Mouse (Mus musculus): ENCODE measurements around the gene Olfr743. TPM values are rescaled to one million over a fixed set of nuclear protein-coding genes. Genes with fewer than 3 reads are reported as not detected.
"Not testable (repeated sequence)": the region's sequence is repeated elsewhere in the genome, so short reads cannot be mapped to it uniquely, and the experiment has no call there.

Gene Olfr743
- not detected in 2 replicates for polyA plus RNA-seq (2015; fragmentation: Nextera tagmentation; extraction: Ambion mirVana)

DNA sequence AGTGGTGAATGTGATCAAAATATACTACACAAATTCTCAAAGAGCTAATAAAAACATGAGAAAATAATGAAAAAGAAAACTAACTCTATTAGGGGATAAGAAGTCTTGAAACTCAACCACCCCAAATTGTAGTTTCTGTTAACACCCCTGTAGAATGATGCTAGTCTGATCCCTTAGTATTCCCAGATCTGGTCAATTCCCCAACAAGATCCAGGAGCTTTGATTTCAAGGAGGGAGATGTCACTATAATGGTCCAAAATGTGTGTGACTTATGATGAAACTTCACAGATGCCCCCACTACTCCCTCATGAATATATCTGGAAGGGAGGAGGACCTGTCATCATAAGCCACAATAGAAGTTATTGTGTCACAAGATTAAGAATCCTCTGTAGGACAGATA, at the start of gene Olfr743:
Gene Olfr743 (plus strand): TSS at position 301 of the 400 bp plus-strand sequence.
- Histone ChIP-seq H3K4me1 (replicated peaks) (no peaks in the 10 kb centered on the region), H3K9me3 (replicated peaks) (no peaks in the 10 kb centered on the region), H3K27ac (no peak within 1 kb of the TSS), H3K27me3 (no peaks in the 10 kb centered on the region), H3K36me3 (no peaks in the 10 kb centered on the region), H3K4me2 (no peak within 1 kb of the TSS), H3K9ac (no peak within 1 kb of the TSS), H3K4me3 (replicated peaks) (no peak within 1 kb of the TSS)
- ATAC-seq (ENCODE audit: low read depth) (no peak), DNase-seq (no peak)

DNA sequence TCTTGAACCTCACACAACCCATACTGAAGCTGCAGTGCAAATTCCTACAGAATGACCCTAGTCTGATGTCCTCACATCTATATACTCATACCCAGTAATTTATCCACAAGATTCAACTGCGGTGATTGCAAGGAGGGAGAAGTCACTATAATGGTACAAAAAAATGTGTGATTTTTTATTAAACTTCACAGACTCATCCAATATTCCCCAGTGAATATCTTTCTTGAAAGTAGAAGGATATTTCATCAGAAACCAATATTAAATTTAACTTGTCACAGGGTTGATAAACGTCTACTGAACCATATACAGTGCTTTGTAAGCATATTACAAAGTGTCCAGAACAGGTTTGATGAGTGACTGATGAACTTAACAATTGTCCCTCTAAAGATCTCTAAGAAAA, 49.2 kb upstream of the Olfr743 start, which contains the start of gene Olfr741:
Gene Olfr741 (plus strand): TSS at position 301 of the 400 bp plus-strand sequence.
- Histone ChIP-seq H3K4me1 (replicated peaks) (no peaks in the 10 kb centered on the region), H3K9me3 (replicated peaks) (no peaks in the 10 kb centered on the region), H3K27me3 (no peaks in the 10 kb centered on the region), H3K27ac (no peak within 1 kb of the TSS), H3K4me2 (no peak within 1 kb of the TSS), H3K9ac (no peak within 1 kb of the TSS), H3K36me3 (no peaks in the 10 kb centered on the region), H3K4me3 (replicated peaks) (no peak within 1 kb of the TSS)
- ATAC-seq (ENCODE audit: low read depth), result no peak
- DNase-seq, result no peak
- WGBS (ENCODE audit: insufficient replicate concordance), result 49% methylated on average over 2 of the region's 2 CpGs

DNA sequence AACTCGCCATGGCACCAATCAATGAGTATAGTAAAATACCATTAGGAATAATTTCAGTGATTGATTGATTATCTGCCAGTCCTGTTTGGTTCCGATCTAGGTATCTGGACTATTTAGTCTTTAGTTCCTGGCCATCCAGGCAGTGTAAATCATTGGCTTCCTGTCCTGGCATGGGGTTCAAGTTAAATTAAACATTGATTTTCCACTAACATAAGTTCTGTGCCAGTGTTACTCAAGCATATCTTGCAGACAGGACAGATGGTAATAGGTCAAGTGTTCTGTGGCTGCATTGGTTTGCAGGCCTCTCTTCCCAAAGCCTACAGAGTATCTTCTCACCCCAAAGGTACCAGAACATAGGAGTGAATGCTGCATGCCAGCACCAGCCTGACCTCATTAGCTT, 43.2 kb upstream of the Olfr743 start:
- Histone ChIP-seq H3K4me1 (replicated peaks) (no peaks in the 10 kb centered on the region), H3K36me3 (no peaks in the 10 kb centered on the region), H3K4me3 (replicated peaks) (no peak overlapping the region), H3K27me3 (no peaks in the 10 kb centered on the region), H3K9me3 (replicated peaks) (no peaks in the 10 kb centered on the region), H3K27ac (no peak overlapping the region), H3K4me2 (no peak overlapping the region), H3K9ac (no peak overlapping the region)
- DNase-seq (no peak), ATAC-seq (ENCODE audit: low read depth) (no peak)
- 46% methylated on average over 2 of the region's 2 CpGs for WGBS (ENCODE audit: insufficient replicate concordance)

GRCm38 (mm10) chr14:50503300-50503699, 18.3 kb upstream of the Olfr743 start, which contains the start of gene Olfr742:
Gene Olfr742, plus strand, starts transcription at chr14:50503600.
- no peaks in the 10 kb centered on the region for H3K4me1 ChIP-seq (replicated peaks)
- H3K4me2 ChIP-seq, result no peak within 1 kb of the TSS
- H3K27ac ChIP-seq, result no peak within 1 kb of the TSS
- no peaks in the 10 kb centered on the region for H3K36me3 ChIP-seq
- no peak within 1 kb of the TSS for H3K4me3 ChIP-seq (replicated peaks)
- 36% methylated on average over 2 of the region's 2 CpGs for WGBS (ENCODE audit: insufficient replicate concordance)
- no peak within 1 kb of the TSS for H3K9ac ChIP-seq
- no peaks in the 10 kb centered on the region for H3K9me3 ChIP-seq (replicated peaks)
- ATAC-seq (ENCODE audit: low read depth), result no peak
- DNase-seq, result no peak
- no peaks in the 10 kb centered on the region for H3K27me3 ChIP-seq

GRCm38 (mm10) chr14:50552734-50553133, 31.1 kb downstream of the Olfr743 start:
- ATAC-seq (ENCODE audit: low read depth) (no peak), DNase-seq (no peak)
- Histone ChIP-seq H3K27me3 (no peaks in the 10 kb centered on the region), H3K4me1 (replicated peaks) (no peaks in the 10 kb centered on the region), H3K36me3 (no peaks in the 10 kb centered on the region), H3K9ac (no peak overlapping the region), H3K4me3 (replicated peaks) (no peak overlapping the region), H3K9me3 (replicated peaks) (0 out of 2 replicates have a peak, but pooled peaks cover 4% of the 10 kb centered on the region), H3K4me2 (no peak overlapping the region), H3K27ac (no peak overlapping the region)
- 71% methylated on average over 2 of the region's 2 CpGs for WGBS (ENCODE audit: insufficient replicate concordance)

DNA sequence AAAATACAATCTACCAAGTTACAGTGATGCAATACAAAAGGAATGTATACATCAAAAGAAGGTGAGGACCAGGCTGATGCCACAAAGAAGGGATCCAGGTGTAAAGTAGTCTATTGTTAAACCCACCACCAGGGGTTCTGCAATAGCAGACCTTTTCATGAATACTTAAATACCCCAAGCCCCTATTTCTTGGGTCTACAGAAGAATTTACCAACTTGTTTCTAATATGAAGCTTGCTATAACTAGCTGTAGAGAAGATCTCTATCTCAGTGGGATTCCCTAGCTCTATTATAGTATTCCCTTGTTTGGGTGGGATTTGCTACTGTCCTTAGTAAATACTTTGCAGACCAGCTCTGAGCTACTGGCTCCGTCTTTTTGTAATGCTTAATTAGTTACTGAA, 51.4 kb downstream of the Olfr743 start:
- not testable (repeated sequence) for ATAC-seq (ENCODE audit: low read depth); H3K9ac ChIP-seq; H3K4me1 ChIP-seq (replicated peaks); H3K9me3 ChIP-seq (replicated peaks); H3K4me2 ChIP-seq; H3K27ac ChIP-seq; H3K27me3 ChIP-seq; DNase-seq; H3K36me3 ChIP-seq; H3K4me3 ChIP-seq (replicated peaks)
- 50% methylated on average over 1 of the region's 1 CpGs for WGBS (ENCODE audit: insufficient replicate concordance)

Other genes with a start within 250 kb of the Olfr743 start
- not detected in 2 replicates for gene Olfr732, start 237.6 kb upstream of the Olfr743 start, polyA plus RNA-seq (2015; fragmentation: Nextera tagmentation; extraction: Ambion mirVana)
- not detected in 2 replicates for gene Olfr733, start 220.3 kb upstream of the Olfr743 start, polyA plus RNA-seq (2015; fragmentation: Nextera tagmentation; extraction: Ambion mirVana)
- not detected in 2 replicates for gene Olfr734, start 195.1 kb upstream of the Olfr743 start, polyA plus RNA-seq (2015; fragmentation: Nextera tagmentation; extraction: Ambion mirVana)
- not detected in 2 replicates for gene Olfr735, start 173.0 kb upstream of the Olfr743 start, polyA plus RNA-seq (2015; fragmentation: Nextera tagmentation; extraction: Ambion mirVana)
- gene Tlr11, start 163.9 kb upstream of the Olfr743 start, polyA plus RNA-seq (2015; fragmentation: Nextera tagmentation; extraction: Ambion mirVana), result not detected in 2 replicates
- not detected in 2 replicates for gene Olfr736, start 140.7 kb upstream of the Olfr743 start, polyA plus RNA-seq (2015; fragmentation: Nextera tagmentation; extraction: Ambion mirVana)
- not detected in 2 replicates for gene Olfr738, start 114.3 kb upstream of the Olfr743 start, polyA plus RNA-seq (2015; fragmentation: Nextera tagmentation; extraction: Ambion mirVana)
- gene Olfr739, start 103.2 kb upstream of the Olfr743 start, polyA plus RNA-seq (2015; fragmentation: Nextera tagmentation; extraction: Ambion mirVana), result not detected in 2 replicates
- not detected in 2 replicates for gene Olfr740, start 76.3 kb upstream of the Olfr743 start, polyA plus RNA-seq (2015; fragmentation: Nextera tagmentation; extraction: Ambion mirVana)
- not detected in 2 replicates for gene Olfr741, start 49.1 kb upstream of the Olfr743 start, polyA plus RNA-seq (2015; fragmentation: Nextera tagmentation; extraction: Ambion mirVana)
- not detected in 2 replicates for gene Olfr742, start 18.2 kb upstream of the Olfr743 start, polyA plus RNA-seq (2015; fragmentation: Nextera tagmentation; extraction: Ambion mirVana)
- gene Olfr744, start 93.0 kb downstream of the Olfr743 start, polyA plus RNA-seq (2015; fragmentation: Nextera tagmentation; extraction: Ambion mirVana), result not detected in 2 replicates
- not detected in 2 replicates for gene Olfr745, start 117.5 kb downstream of the Olfr743 start, polyA plus RNA-seq (2015; fragmentation: Nextera tagmentation; extraction: Ambion mirVana)
- not detected in 2 replicates for gene Olfr746, start 125.2 kb downstream of the Olfr743 start, polyA plus RNA-seq (2015; fragmentation: Nextera tagmentation; extraction: Ambion mirVana)
- gene Olfr747, start 171.4 kb downstream of the Olfr743 start, polyA plus RNA-seq (2015; fragmentation: Nextera tagmentation; extraction: Ambion mirVana), result not detected in 2 replicates
- not detected in 2 replicates for gene Olfr748, start 185.5 kb downstream of the Olfr743 start, polyA plus RNA-seq (2015; fragmentation: Nextera tagmentation; extraction: Ambion mirVana)
- gene Olfr749, start 223.3 kb downstream of the Olfr743 start, polyA plus RNA-seq (2015; fragmentation: Nextera tagmentation; extraction: Ambion mirVana), result not detected in 2 replicates